Mouse (Mus musculus) testis, postnatal 10 days (tissue): ENCODE measurements around the gene Ror2.
"Not testable (repeated sequence)": the region's sequence is repeated elsewhere in the genome, so short reads cannot be mapped to it uniquely, and the experiment has no call there.

Experiments used
- DNase-seq: peaks from one replicate; pipeline ENCODE4 v3.0.0; 2021; ENCODE audit warnings: low spot score

Gene Ror2

GRCm38 (mm10) chr13:53285756-53286361, at the start of gene Ror2:
TSS of gene Ror2 (minus strand) at chr13:53286124.
- peak; percentile 87 for DNase-seq

GRCm38 (mm10) chr13:53333769-53334168, 47.8 kb upstream of the Ror2 start:
- DNase-seq, result no peak

GRCm38 (mm10) chr13:53330246-53330645, 44.3 kb upstream of the Ror2 start:
- DNase-seq, result no peak

GRCm38 (mm10) chr13:53325531-53325930, 39.6 kb upstream of the Ror2 start:
- no peak for DNase-seq

- no peak for DNase-seq
These were observed 37.7 kb upstream of the Ror2 start for GRCm38 (mm10) chr13:53323661-53324060.

- DNase-seq, result no peak
These were observed 35.0 kb upstream of the Ror2 start for GRCm38 (mm10) chr13:53320899-53321298.

- no peak for DNase-seq
These were observed 30.8 kb upstream of the Ror2 start for GRCm38 (mm10) chr13:53316515-53317295.

GRCm38 (mm10) chr13:53315757-53316156, 29.8 kb upstream of the Ror2 start:
- not testable (repeated sequence) for DNase-seq

- DNase-seq, result no peak
These were observed 24.5 kb upstream of the Ror2 start for GRCm38 (mm10) chr13:53310442-53310841.

GRCm38 (mm10) chr13:53309661-53310160, 23.8 kb upstream of the Ror2 start:
- DNase-seq, result peak; percentile 46

GRCm38 (mm10) chr13:53309148-53309547, 23.2 kb upstream of the Ror2 start:
- DNase-seq, result no peak

GRCm38 (mm10) chr13:53306836-53307235, 20.9 kb upstream of the Ror2 start:
- no peak for DNase-seq

GRCm38 (mm10) chr13:53305256-53305655, 19.3 kb upstream of the Ror2 start:
- DNase-seq, result no peak

GRCm38 (mm10) chr13:53302688-53303087, 16.8 kb upstream of the Ror2 start:
- DNase-seq, result no peak

GRCm38 (mm10) chr13:53293065-53293464, 7.1 kb upstream of the Ror2 start:
- DNase-seq, result no peak

- DNase-seq, result no peak
These were observed 6.3 kb upstream of the Ror2 start for GRCm38 (mm10) chr13:53292244-53292643.

GRCm38 (mm10) chr13:53285261-53285755, 616 bp downstream of the Ror2 start:
- peak; percentile 63 for DNase-seq

GRCm38 (mm10) chr13:53284740-53285191, 1.2 kb downstream of the Ror2 start:
- peak; percentile 53 for DNase-seq

GRCm38 (mm10) chr13:53281604-53282396, 4.1 kb downstream of the Ror2 start:
- DNase-seq, result no peak

GRCm38 (mm10) chr13:53278908-53279307, 7.0 kb downstream of the Ror2 start:
- no peak for DNase-seq

GRCm38 (mm10) chr13:53276381-53276780, 9.5 kb downstream of the Ror2 start:
- DNase-seq, result no peak

- DNase-seq, result no peak
These were observed 10.1 kb downstream of the Ror2 start for GRCm38 (mm10) chr13:53275778-53276177.
